Mouse (Mus musculus) forebrain, embryonic 16.5 days (tissue): ENCODE data around the gene Pitpnm1. TPM values are rescaled to one million over a fixed set of nuclear protein-coding genes. Genes with fewer than 3 reads are reported as not detected.

Experiments
- ATAC-seq: fragments of 200-750 bp; cut with Nextera tagmentation; 2 replicates; pipeline ENCODE4 v1.8.0; 2017; ENCODE audit warnings: mild to moderate bottlenecking, moderate library complexity
- H3K27ac ChIP-seq: fragments of 300-500 bp; sonication (generic); 2 replicates; pipeline ENCODE4 v1.5.1; 2014; ENCODE audit warnings: low read length, control low read depth
- H3K27me3 ChIP-seq: fragments of 300-500 bp; sonication (generic); replicated peaks from 2 replicates; pipeline ENCODE4 v1.6.1; 2014; ENCODE audit warnings: low read length; ENCODE audit not compliant: control insufficient read depth, insufficient read depth
- H3K36me3 ChIP-seq: fragments of 300-500 bp; sonication (generic); 2 replicates; pipeline ENCODE4 v1.6.1; 2014; ENCODE audit not compliant: control insufficient read depth, insufficient read depth
- H3K4me1 ChIP-seq: fragments of 300-500 bp; sonication (generic); replicated peaks from 2 replicates; pipeline ENCODE4 v1.6.1; 2014; ENCODE audit warnings: low read length; ENCODE audit not compliant: control insufficient read depth, insufficient read depth
- H3K4me2 ChIP-seq: fragments of 300-500 bp; sonication (generic); 2 replicates; pipeline ENCODE4 v1.6.1; 2014; ENCODE audit warnings: mild to moderate bottlenecking, low read length, control low read depth
- H3K4me3 ChIP-seq: fragments of 300-500 bp; sonication (generic); replicated peaks from 2 replicates; pipeline ENCODE4 v1.5.1; 2014; ENCODE audit warnings: mild to moderate bottlenecking, low read length, control low read depth
- H3K9ac ChIP-seq: fragments of 300-500 bp; sonication (generic); replicated peaks from 2 replicates; pipeline ENCODE4 v1.6.1; 2014; ENCODE audit warnings: low read depth, low read length, control low read depth
- H3K9me3 ChIP-seq: fragments of 300-500 bp; sonication (generic); 2 replicates; pipeline ENCODE4 v1.6.1; 2016; ENCODE audit warnings: low read length; ENCODE audit not compliant: control insufficient read depth
- WGBS: fragments of 180-500 bp; shearing (Covaris S2); extraction: QIAGEN DNeasy Blood & Tissue Kit; methylation state at CpG from one replicate; pipeline ENCODE4 v1.1.7; 2014; 5-methylcytosine and 5-hydroxymethylcytosine counted together
- polyA plus RNA-seq: library from polyadenylated mRNA; unstranded; fragments of >200 nt; fragmentation: Nextera tagmentation; extraction: Ambion mirVana; gene quantifications from 2 replicates; pipeline ENCODE4 v1.2.1, GENCODE M21; 2015

Pitpnm1 gene
- polyA plus RNA-seq, 1 experiment from 2014 or later, result 75.5 TPM

DNA sequence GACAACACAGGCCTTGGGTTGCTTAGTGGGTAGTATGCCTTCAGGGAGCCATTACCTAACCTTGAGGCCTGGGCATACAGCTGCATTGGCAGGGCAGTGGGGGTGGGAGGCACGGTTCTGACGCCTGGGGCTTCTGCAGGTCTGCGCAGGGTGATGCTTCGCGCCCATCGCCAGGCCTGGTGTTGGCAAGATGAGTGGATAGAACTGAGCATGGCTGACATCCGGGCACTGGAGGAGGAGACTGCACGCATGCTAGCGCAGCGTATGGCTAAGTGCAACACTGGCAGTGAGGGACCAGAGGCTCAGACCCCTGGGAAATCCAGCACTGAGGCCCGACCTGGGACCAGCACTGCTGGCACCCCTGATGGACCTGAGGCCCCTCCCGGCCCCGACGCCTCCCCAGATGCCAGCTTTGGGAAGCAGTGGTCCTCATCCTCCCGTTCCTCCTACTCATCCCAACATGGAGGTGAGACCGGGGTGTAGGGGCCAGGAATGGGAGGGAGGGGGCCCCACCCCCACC is 4.9 kb downstream of the Pitpnm1 start:
- ATAC-seq, result no peak
- 93% methylated on average over 16 of the region's 16 CpGs for WGBS

DNA sequence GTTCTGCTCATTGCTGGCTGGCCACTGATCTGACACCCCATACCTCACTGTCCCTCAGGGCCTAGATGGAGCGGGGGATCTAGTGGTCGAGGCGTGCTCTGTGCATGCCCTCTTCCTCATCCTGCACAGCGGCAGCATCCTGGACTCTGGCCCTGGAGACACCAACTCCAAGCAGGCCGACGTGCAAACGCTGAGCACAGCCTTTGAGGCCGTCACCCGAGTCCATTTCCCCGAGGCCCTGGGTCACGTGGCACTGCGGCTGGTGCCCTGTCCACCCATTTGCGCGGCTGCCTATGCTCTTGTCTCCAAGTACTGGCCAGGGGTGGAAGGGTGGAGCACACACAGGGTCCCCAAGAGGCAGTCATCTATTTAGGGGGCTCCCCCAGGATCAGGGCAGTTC is 6.9 kb downstream of the Pitpnm1 start:
- Histone ChIP-seq H3K4me2 (no peak overlapping the region), H3K36me3 (no peaks in the 10 kb centered on the region; the same call in 1 of the 2 replicates), H3K4me1 (0 out of 2 replicates have a peak, but pooled peaks cover 3% of the 10 kb centered on the region), H3K9ac (no peak overlapping the region), H3K4me3 (no peak overlapping the region), H3K9me3 (no peaks in the 10 kb centered on the region), H3K27ac (no peak overlapping the region), H3K27me3 (no peaks in the 10 kb centered on the region; the same call in 1 of the 2 replicates)
- WGBS, result 92% methylated on average over 14 of the region's 14 CpGs
- ATAC-seq, result no peak

More for the DNA sequence above, 4.9 kb downstream of the Pitpnm1 start:
- Histone ChIP-seq H3K4me2 (no peak overlapping the region), H3K4me3 (no peak overlapping the region), H3K36me3 (no peaks in the 10 kb centered on the region), H3K4me1 (peaks cover 19% of the 10 kb centered on the region), H3K27ac (no peak overlapping the region), H3K9me3 (no peaks in the 10 kb centered on the region), H3K27me3 (peaks cover 5% of the 10 kb centered on the region; the same call in 1 of the 2 replicates), H3K9ac (no peak overlapping the region)

DNA sequence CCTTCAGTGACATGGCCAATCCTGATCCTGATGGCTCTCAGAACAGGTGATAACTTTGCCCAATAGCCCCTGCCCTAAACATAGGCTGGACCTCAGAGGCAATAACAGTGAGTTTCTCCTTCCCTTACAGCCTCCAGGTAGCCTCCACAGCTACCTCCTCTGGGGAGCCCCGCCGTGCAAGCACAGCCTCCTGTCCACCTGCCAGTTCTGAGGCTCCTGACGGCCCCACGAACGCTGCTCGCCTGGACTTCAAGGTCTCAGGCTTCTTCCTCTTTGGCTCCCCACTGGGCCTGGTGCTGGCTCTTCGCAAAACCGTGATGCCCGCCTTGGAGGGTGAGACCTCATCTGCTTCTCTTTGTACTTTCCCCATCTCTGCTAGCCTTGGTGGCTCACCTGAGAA is 8.7 kb downstream of the Pitpnm1 start:
- Histone ChIP-seq H3K9me3 (no peaks in the 10 kb centered on the region), H3K27ac (no peak overlapping the region), H3K36me3 (peaks cover 2% of the 10 kb centered on the region; the same call in 1 of the 2 replicates), H3K4me3 (no peak overlapping the region), H3K4me2 (no peak overlapping the region), H3K9ac (no peak overlapping the region), H3K27me3 (no peaks in the 10 kb centered on the region), H3K4me1 (no peaks in the 10 kb centered on the region; the same call in 1 of the 2 replicates)
- no peak for ATAC-seq
- 91% methylated on average over 9 of the region's 9 CpGs for WGBS

DNA sequence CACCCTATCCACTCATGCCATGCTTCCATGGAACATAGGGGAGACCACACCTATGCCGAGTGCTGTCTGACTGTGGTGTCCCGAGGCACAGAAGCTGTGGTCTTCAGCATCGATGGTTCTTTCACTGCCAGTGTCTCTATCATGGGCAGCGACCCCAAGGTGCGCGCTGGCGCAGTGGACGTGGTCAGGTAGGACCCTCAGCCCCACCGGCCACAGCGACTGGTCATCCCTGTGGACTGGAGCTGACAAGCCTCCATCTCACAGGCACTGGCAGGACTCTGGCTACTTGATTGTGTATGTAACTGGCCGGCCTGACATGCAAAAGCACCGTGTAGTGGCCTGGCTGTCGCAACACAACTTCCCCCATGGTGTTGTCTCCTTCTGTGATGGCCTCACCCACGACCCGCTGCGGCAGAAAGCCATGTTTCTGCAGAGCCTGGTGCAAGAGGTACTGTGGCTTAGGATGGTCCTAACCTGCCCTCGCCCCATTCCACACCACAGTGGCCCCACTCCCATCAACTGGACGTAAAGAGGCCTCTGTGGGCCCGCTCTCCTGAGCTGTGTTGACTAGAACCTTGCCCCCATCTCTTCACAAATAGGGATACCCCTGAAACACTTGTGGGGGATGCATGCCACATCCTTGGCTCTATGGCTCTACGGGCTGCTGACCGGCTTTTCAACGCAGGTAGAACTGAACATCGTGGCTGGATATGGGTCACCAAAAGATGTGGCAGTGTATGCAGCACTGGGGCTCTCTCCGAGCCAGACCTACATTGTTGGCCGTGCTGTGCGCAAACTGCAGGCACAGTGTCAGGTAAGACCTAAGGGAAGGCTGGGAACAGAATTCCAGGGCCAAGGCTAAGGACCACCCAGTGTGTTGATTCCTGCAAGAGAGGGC is 12.5 kb downstream of the Pitpnm1 start:
- H3K36me3 ChIP-seq, result peaks cover 16% of the 10 kb centered on the region
- H3K27ac ChIP-seq, result no peak overlapping the region
- H3K4me1 ChIP-seq, result no peaks in the 10 kb centered on the region; the same call in 1 of the 2 replicates
- no peaks in the 10 kb centered on the region for H3K9me3 ChIP-seq
- no peak overlapping the region for H3K4me2 ChIP-seq
- no peak for ATAC-seq
- 93% methylated on average over 26 of the region's 26 CpGs for WGBS
- no peaks in the 10 kb centered on the region for H3K27me3 ChIP-seq
- H3K4me3 ChIP-seq, result no peak overlapping the region
- H3K9ac ChIP-seq, result no peak overlapping the region

DNA sequence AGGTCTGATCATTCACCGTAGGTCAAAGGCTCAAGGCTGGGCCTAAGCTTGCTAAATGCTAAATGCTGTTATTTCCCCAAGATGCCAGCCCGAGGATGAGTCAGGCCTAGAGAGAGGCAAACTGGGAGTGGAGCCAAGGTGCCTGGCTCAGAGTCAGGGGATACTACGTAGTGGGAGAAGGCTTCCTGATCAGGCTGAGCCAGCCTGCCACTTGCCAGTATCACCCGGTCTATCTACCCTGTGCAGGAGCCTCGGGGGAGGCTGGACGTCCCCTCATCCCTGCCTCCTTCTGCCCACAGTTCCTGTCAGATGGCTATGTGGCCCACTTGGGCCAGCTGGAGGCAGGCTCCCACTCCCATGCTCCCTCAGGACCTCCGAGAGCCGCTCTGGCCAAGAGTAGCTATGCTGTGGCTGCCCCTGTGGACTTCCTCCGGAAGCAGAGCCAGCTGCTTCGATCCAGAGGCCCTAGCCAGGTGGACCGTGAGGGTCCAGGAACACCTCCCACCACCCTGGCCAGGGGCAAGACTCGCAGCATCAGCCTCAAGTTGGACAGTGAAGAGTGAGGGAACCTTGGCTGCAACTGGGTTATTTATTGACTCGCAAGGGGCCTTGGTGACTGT is 13.5 kb downstream of the Pitpnm1 start:
- ATAC-seq, result no peak
- 76% methylated on average over 13 of the region's 13 CpGs for WGBS
- Histone ChIP-seq H3K27me3 (no peaks in the 10 kb centered on the region), H3K36me3 (peaks cover 16% of the 10 kb centered on the region), H3K9ac (no peak overlapping the region), H3K9me3 (no peaks in the 10 kb centered on the region), H3K4me1 (no peaks in the 10 kb centered on the region; the same call in 1 of the 2 replicates), H3K4me2 (no peak overlapping the region), H3K27ac (no peak overlapping the region), H3K4me3 (no peak overlapping the region)

DNA sequence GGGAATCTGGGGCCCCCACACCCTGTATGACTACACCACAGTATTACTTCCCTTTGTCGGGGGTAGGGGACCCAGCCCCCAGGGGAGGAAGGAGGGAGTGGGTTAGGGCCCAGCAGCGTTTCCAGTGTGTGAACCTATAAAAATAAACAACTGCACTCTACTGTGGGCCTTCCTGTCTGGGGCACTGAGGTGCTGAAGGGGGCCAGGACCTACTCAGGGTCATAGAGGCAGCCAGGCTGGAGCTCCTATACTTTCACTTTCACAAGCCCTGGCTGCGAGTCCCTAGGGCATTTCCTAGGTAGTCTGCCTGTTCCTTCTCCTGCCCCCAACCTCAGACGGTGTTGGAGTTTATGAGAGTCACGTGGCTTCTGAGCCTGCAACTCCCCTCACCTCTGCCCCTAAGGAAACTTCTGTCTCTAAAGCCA is 14.0 kb downstream of the Pitpnm1 start:
- H3K4me1 ChIP-seq, result no peaks in the 10 kb centered on the region; the same call in 1 of the 2 replicates
- WGBS, result 80% methylated on average over 5 of the region's 5 CpGs
- no peak for ATAC-seq

DNA sequence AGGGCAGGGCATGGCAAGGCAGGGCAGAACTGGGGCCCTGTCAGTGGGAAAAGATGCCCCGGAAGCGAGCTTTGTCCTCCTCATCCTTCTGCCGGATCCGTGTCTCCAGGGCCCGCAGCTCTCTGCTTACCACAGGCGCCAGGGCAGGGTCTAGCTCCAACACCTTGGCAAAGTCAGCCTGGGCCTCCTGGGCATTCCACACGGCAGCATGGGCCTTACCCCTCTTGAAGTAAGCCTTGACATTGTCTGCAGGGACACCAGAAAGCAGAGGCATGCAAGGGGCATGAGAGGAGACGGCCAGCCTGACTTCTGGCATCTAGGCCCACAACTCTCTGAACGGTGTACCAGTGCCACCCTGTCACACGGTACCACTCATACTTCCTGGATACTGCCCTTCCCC is 14.8 kb downstream of the Pitpnm1 start:
- no peak overlapping the region for H3K9ac ChIP-seq
- H3K4me1 ChIP-seq, result no peaks in the 10 kb centered on the region; the same call in 1 of the 2 replicates
- H3K36me3 ChIP-seq, result peaks cover 16% of the 10 kb centered on the region
- WGBS, result 94% methylated on average over 10 of the region's 10 CpGs
- no peak overlapping the region for H3K4me2 ChIP-seq
- H3K27me3 ChIP-seq, result no peaks in the 10 kb centered on the region
- H3K27ac ChIP-seq, result no peak overlapping the region
- no peaks in the 10 kb centered on the region for H3K9me3 ChIP-seq
- H3K4me3 ChIP-seq, result no peak overlapping the region
- ATAC-seq, result no peak

More for the DNA sequence above, 14.0 kb downstream of the Pitpnm1 start:
- H3K27me3 ChIP-seq, result no peaks in the 10 kb centered on the region
- no peak overlapping the region for H3K4me2 ChIP-seq
- no peak overlapping the region for H3K27ac ChIP-seq
- H3K9ac ChIP-seq, result no peak overlapping the region
- H3K4me3 ChIP-seq, result no peak overlapping the region
- peaks cover 16% of the 10 kb centered on the region for H3K36me3 ChIP-seq
- no peaks in the 10 kb centered on the region for H3K9me3 ChIP-seq

DNA sequence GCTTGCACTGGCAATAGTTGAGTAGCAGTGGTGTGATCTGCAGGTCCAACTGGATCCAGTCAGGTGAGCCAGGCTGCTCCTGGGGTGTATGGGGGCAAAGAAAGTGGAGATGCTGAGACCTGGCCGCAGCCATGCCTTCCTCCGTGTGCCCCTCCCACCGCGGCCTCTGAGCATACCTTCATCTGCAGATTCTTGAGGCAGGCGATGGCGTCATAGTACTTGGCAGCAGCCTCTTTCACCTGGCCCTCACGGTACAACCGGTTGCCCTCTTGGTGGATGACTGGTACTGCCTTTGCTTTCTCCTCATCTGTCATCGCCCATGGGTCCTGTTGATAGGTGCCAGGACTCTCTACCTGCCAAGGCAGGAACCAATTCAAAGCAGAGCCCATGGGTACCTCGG is 15.3 kb downstream of the Pitpnm1 start:
- H3K9me3 ChIP-seq, result no peaks in the 10 kb centered on the region
- 92% methylated on average over 10 of the region's 10 CpGs for WGBS
- H3K27ac ChIP-seq, result no peak overlapping the region
- no peak overlapping the region for H3K4me2 ChIP-seq
- H3K4me3 ChIP-seq, result no peak overlapping the region
- H3K9ac ChIP-seq, result no peak overlapping the region
- H3K36me3 ChIP-seq, result peaks cover 16% of the 10 kb centered on the region
- no peaks in the 10 kb centered on the region for H3K27me3 ChIP-seq
- no peak for ATAC-seq
- H3K4me1 ChIP-seq, result no peaks in the 10 kb centered on the region; the same call in 1 of the 2 replicates

DNA sequence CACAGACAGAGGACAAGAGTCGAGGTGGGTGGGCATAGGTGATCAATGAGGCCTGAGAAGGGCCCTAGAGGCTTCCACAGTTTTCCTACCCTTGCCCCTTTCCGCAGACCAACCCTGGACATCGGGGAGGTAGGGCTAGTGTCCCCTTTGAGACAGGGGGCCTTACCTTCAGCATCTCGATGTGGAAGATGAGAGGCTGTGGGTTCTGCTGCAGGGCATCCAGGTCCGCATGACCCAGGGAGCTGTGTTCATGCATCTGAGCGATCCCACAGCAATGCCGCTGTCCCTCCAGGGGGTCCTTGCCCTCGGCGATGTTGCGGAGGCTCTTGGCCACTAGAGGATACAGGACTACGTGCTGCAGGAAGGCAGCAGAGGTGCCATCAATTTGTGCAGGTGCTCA is 16.0 kb downstream of the Pitpnm1 start:
- Histone ChIP-seq H3K9ac (no peak overlapping the region), H3K4me3 (no peak overlapping the region), H3K27me3 (no peaks in the 10 kb centered on the region), H3K9me3 (no peaks in the 10 kb centered on the region), H3K4me1 (peaks cover 5% of the 10 kb centered on the region; the same call in 1 of the 2 replicates), H3K27ac (no peak overlapping the region), H3K4me2 (no peak overlapping the region), H3K36me3 (peaks cover 16% of the 10 kb centered on the region)
- no peak for ATAC-seq
- WGBS, result 84% methylated on average over 11 of the region's 11 CpGs
